8 mouse cellular contexts compared by ENCODE assay signal in the genomic region with DNA sequence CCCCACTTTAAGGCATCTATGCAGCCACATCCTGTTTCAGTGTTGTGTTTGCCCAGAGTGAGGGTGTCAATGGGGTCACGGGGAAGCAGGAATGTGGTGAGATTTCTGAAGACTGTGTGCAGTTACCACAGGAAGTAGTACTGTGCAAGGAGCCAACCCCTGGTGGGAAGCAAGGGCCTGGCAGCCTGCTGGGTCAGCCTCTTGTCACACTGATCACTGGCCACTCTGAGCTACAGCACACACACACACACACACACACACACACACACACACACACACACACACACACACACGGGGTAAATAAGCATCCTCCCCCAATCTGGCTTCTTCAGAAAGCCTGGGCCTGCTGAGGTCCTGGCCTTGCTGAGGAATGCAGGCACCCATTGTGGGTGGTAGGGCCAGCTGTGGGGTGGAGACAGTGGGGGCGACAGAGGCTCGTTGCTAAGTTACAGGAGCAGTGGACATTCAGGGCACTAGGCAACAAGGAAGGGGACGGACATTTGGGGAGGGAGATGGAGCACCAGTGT. TPM values are rescaled to one million over a fixed set of nuclear protein-coding genes. Genes with fewer than 3 reads are reported as not detected.
DNase-seq lines count a peak whose midpoint lies in the region; ATAC-seq and TF ChIP-seq lines count a peak whose summit lies in the region.

No protein-coding gene starts in this region.

- peak overlapping the region; percentile 6; the same call in 1 of the 2 replicates for H3K9ac ChIP-seq in heart, embryonic 12.5 days
- H3K9ac ChIP-seq in forebrain, postnatal 0 days, result no peak overlapping the region
- no peak overlapping the region for H3K9ac ChIP-seq in liver, embryonic 16.5 days (ENCODE audit: low read depth, low read length)

- H3K4me1 ChIP-seq in heart, embryonic 12.5 days (replicated peaks), result peaks cover 81% of the 10 kb centered on the region
- peaks cover 29% of the 10 kb centered on the region for H3K4me1 ChIP-seq in forebrain, postnatal 0 days (ENCODE audit: insufficient read depth)
- H3K4me1 ChIP-seq in liver, embryonic 16.5 days (ENCODE audit: control insufficient read depth, low read depth, low read length), result peaks cover 14% of the 10 kb centered on the region

- CTCF ChIA-PET in Patski (lab: Charles Lee), result no interaction called here

- no peak for DNase-seq in heart, postnatal 25 days (ENCODE audit: low spot score)
- no peak for DNase-seq in Patski (ENCODE audit: low read depth, low spot score)
- peak; percentile 58 for DNase-seq in forebrain, postnatal 0 days
- peak; percentile 72 to 82 for DNase-seq in natural killer cell, adult 2 months (ENCODE audit: low spot score in 2 of 2)
- DNase-seq in adrenal gland, postnatal 36 days, result no peak
- no peak for DNase-seq in urinary bladder, adult 18-20 months (ENCODE audit: low spot score in 2 of 2)

- no peaks in the 10 kb centered on the region for H3K27me3 ChIP-seq in heart, embryonic 12.5 days (replicated peaks)
- no peaks in the 10 kb centered on the region for H3K27me3 ChIP-seq in Patski
- no peaks in the 10 kb centered on the region for H3K27me3 ChIP-seq in forebrain, postnatal 0 days (ENCODE audit: insufficient read depth, low read length)
- no peaks in the 10 kb centered on the region for H3K27me3 ChIP-seq in liver, embryonic 16.5 days (ENCODE audit: control insufficient read depth, insufficient read depth, low read depth, low read length)

- intact Hi-C loops in heart, postnatal 25 days (cut with DNase I), result no loop called here

- H3K36me3 ChIP-seq in heart, embryonic 12.5 days, result no peaks in the 10 kb centered on the region
- no peaks in the 10 kb centered on the region for H3K36me3 ChIP-seq in forebrain, postnatal 0 days (ENCODE audit: insufficient read depth)
- no peaks in the 10 kb centered on the region for H3K36me3 ChIP-seq in liver, embryonic 16.5 days (ENCODE audit: control insufficient read depth, insufficient read depth)

- peak overlapping the region; percentile 34; the same call in 1 of the 2 replicates for H3K27ac ChIP-seq in heart, embryonic 12.5 days (ENCODE audit: poor library complexity, severe bottlenecking)
- H3K27ac ChIP-seq in forebrain, postnatal 0 days (ENCODE audit: low read depth, low read length), result peak overlapping the region; percentile 62
- H3K27ac ChIP-seq in liver, embryonic 16.5 days (ENCODE audit: low read length), result no peak overlapping the region

- H3K4me3 ChIP-seq in heart, embryonic 12.5 days, result no peak overlapping the region
- no peak overlapping the region for H3K4me3 ChIP-seq in forebrain, postnatal 0 days (ENCODE audit: low read depth, low read length)
- H3K4me3 ChIP-seq in liver, embryonic 16.5 days (ENCODE audit: low read depth, low read length), result no peak overlapping the region

- no peaks in the 10 kb centered on the region for H3K9me3 ChIP-seq in heart, embryonic 12.5 days (replicated peaks)
- H3K9me3 ChIP-seq in forebrain, postnatal 0 days (ENCODE audit: low read length), result no peaks in the 10 kb centered on the region
- H3K9me3 ChIP-seq in liver, embryonic 16.5 days (replicated peaks; ENCODE audit: control insufficient read depth, low read length), result no peaks in the 10 kb centered on the region

- WGBS in heart, embryonic 12.5 days, result 29% methylated on average over 5 of the region's 5 CpGs
- 16% methylated on average over 5 of the region's 5 CpGs for WGBS in forebrain, postnatal 0 days
- WGBS in liver, embryonic 16.5 days (ENCODE audit: insufficient replicate concordance), result 24% methylated on average over 5 of the region's 5 CpGs

- no peak for ATAC-seq in heart, embryonic 12.5 days (ENCODE audit: insufficient number of reproducible peaks, low FRiP score)
- ATAC-seq in Patski, result peak; percentile 27
- ATAC-seq in forebrain, postnatal 0 days, result peak; percentile 28
- peak; percentile 26; the same call in 1 of the 2 replicates for ATAC-seq in liver, embryonic 16.5 days (ENCODE audit: low read depth)

- no peak overlapping the region for H3K4me2 ChIP-seq in heart, embryonic 12.5 days
- no peak overlapping the region for H3K4me2 ChIP-seq in forebrain, postnatal 0 days (ENCODE audit: low read depth)
- no peak overlapping the region for H3K4me2 ChIP-seq in liver, embryonic 16.5 days (ENCODE audit: low read depth, low read length)

- no peak for TF ChIP-seq CTCF in Patski (IDR thresholded peaks at IDR 0.05)
- peak; percentile 23; the same call in 1 of the 2 replicates for TF ChIP-seq CTCF in forebrain, postnatal 0 days (IDR thresholded peaks at IDR 0.05; ENCODE audit: low read depth)

- POLR2A ChIA-PET in Patski (lab: Charles Lee), result no interaction called here

- in situ Hi-C loops in Patski (cut with MboI; ENCODE audit: low pct_unique_long_range_greater_than_20kb), result no loop called here

RNA-seq across cellular contexts. Expression of gene Trmt61a, which starts 13.5 kb away (rescaled TPM):
- polyA plus RNA-seq in heart, embryonic 12.5 days (2016; fragmentation: Nextera tagmentation; extraction: Ambion mirVana), result 8.8 and 10.2 TPM in 2 replicates
- total RNA-seq in heart, postnatal 25 days (2021), result 1 to 10 TPM; 4.4 to 5.7 TPM
- 12.9 TPM for polyA plus RNA-seq in Patski (2021)
- 15.9 and 19.6 TPM in 2 replicates for total RNA-seq in forebrain, postnatal 0 days (2014; rRNA removed)
- polyA plus RNA-seq in forebrain, postnatal 0 days (2015; fragmentation: Nextera tagmentation; extraction: Ambion mirVana), result 8.8 and 10.9 TPM in 2 replicates
- 3.7 and 4.6 TPM in 2 replicates for polyA plus RNA-seq in liver, embryonic 16.5 days (2015; fragmentation: Nextera tagmentation; extraction: Ambion mirVana)
- total RNA-seq in adrenal gland, postnatal 36 days (2021), result 10 to 100 TPM; 15.7 to 18.6 TPM

RNA-seq across cellular contexts. Expression of gene Ckb, which starts 19.3 kb away (rescaled TPM):
- 363 and 373 TPM in 2 replicates for polyA plus RNA-seq in heart, embryonic 12.5 days (2016; fragmentation: Nextera tagmentation; extraction: Ambion mirVana)
- 10 to 100 TPM; 91.2 to 98.8 TPM for total RNA-seq in heart, postnatal 25 days (2021)
- 69.4 TPM for polyA plus RNA-seq in Patski (2021)
- total RNA-seq in forebrain, postnatal 0 days (2014; rRNA removed), result 1,430 and 1,456 TPM in 2 replicates
- 1,561 and 1,650 TPM in 2 replicates for polyA plus RNA-seq in forebrain, postnatal 0 days (2015; fragmentation: Nextera tagmentation; extraction: Ambion mirVana)
- 39.2 and 44.8 TPM in 2 replicates for polyA plus RNA-seq in liver, embryonic 16.5 days (2015; fragmentation: Nextera tagmentation; extraction: Ambion mirVana)
- 10 to 100 TPM; 34.2 to 53.4 TPM for total RNA-seq in adrenal gland, postnatal 36 days (2021)

RNA-seq across cellular contexts. Expression of gene Bag5, which starts 21.6 kb away (rescaled TPM):
- polyA plus RNA-seq in heart, embryonic 12.5 days (2016; fragmentation: Nextera tagmentation; extraction: Ambion mirVana), result 40.2 and 41.3 TPM in 2 replicates
- total RNA-seq in heart, postnatal 25 days (2021), result 10 to 100 TPM; 19.4 to 21.2 TPM
- 40.1 TPM for polyA plus RNA-seq in Patski (2021)
- 50.6 and 54.2 TPM in 2 replicates for total RNA-seq in forebrain, postnatal 0 days (2014; rRNA removed)
- 60.7 and 71.2 TPM in 2 replicates for polyA plus RNA-seq in forebrain, postnatal 0 days (2015; fragmentation: Nextera tagmentation; extraction: Ambion mirVana)
- polyA plus RNA-seq in liver, embryonic 16.5 days (2015; fragmentation: Nextera tagmentation; extraction: Ambion mirVana), result 14.1 and 14.4 TPM in 2 replicates
- total RNA-seq in adrenal gland, postnatal 36 days (2021), result 10 to 100 TPM; 37.2 to 39.8 TPM

RNA-seq across cellular contexts. Expression of gene Apopt1, which starts 21.7 kb away (rescaled TPM):
- 46.6 and 48.8 TPM in 2 replicates for polyA plus RNA-seq in heart, embryonic 12.5 days (2016; fragmentation: Nextera tagmentation; extraction: Ambion mirVana)
- total RNA-seq in heart, postnatal 25 days (2021), result 10 to 100 TPM; 32.1 to 36.4 TPM
- polyA plus RNA-seq in Patski (2021), result 36.7 TPM
- 27.8 and 30.1 TPM in 2 replicates for total RNA-seq in forebrain, postnatal 0 days (2014; rRNA removed)
- 52.7 and 59.8 TPM in 2 replicates for polyA plus RNA-seq in forebrain, postnatal 0 days (2015; fragmentation: Nextera tagmentation; extraction: Ambion mirVana)
- polyA plus RNA-seq in liver, embryonic 16.5 days (2015; fragmentation: Nextera tagmentation; extraction: Ambion mirVana), result 17.5 TPM in 2 replicates
- total RNA-seq in adrenal gland, postnatal 36 days (2021), result 10 to 100 TPM; 58.8 to 76.2 TPM

Comparison
In these comparisons a context has a peak if more than half of its experiments do, and no peak if none do; other contexts are left out.
1. DNase-seq: peak in forebrain, postnatal 0 days (single experiment) and natural killer cell, adult 2 months (2 of 2); none in heart, postnatal 25 days (single experiment), Patski (single experiment), adrenal gland, postnatal 36 days (0 of 2) and urinary bladder, adult 18-20 months (0 of 2).